Mouse (Mus musculus): ENCODE measurements around the gene Wdr93.

DNA sequence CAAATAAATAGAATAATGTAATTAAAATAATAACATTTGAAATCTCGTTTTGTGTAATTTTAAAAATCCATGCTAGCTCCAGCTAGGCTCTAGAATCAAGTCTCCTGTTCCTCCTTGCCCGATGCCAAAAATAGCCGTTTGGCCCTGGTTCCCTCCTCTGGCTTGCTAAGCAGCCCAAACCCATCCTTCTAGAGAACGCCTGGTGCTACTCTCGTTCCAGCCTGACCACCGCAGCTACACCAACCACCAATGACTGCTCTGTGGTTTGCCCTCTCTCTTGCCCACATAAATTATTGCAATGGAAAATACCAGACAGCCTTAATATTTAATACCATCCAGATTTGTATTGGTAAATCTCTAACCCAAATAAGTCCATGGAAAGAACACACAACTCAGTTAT is 4.7 kb downstream of the Wdr93 start:
- TF ChIP-seq CTCF (IDR thresholded peaks at IDR 0.05) (no peak), EP300 (IDR thresholded peaks at IDR 0.05) (no peak)

Measured in lung, postnatal 0 days (tissue).